Mouse (Mus musculus): ENCODE results near the gene Skap1.
A peak's percentile ranks its signal among the peaks of the same experiment; 100 is the strongest.

- TF ChIP-seq ZKSCAN1 (IDR thresholded peaks at IDR 0.05; ENCODE audit: low read depth, low read length) (no peak), POLR2A (IDR thresholded peaks at IDR 0.05; ENCODE audit: control insufficient read depth in 1 of 2, insufficient read depth in 1 of 2, low read depth in 1 of 2, low read length in 2 of 2, poor library complexity in 1 of 2) (no peak), TBP (IDR thresholded peaks at IDR 0.05; ENCODE audit: low read depth, low read length) (no peak), TCF12 (IDR thresholded peaks at IDR 0.05; ENCODE audit: low read depth, low read length) (no peak), CTCF (IDR thresholded peaks at IDR 0.05 in 2 of 3, conservative IDR thresholded peaks at IDR 0.05 in 1 of 3; ENCODE audit: control insufficient read depth in 1 of 3, insufficient read depth in 1 of 3, low read depth in 2 of 3, low read length in 3 of 3, poor library complexity in 1 of 3, severe bottlenecking in 1 of 3) (peak; percentile 42 to 56 (median 46)), CHD1 (IDR thresholded peaks at IDR 0.05; ENCODE audit: low read depth, low read length) (no peak), GATA1 (IDR thresholded peaks at IDR 0.05; ENCODE audit: low read depth, low read length) (no peak), HCFC1 (IDR thresholded peaks at IDR 0.05; ENCODE audit: low read depth, low read length) (no peak)
Measured at GRCm38 (mm10) chr11:96564088-96564487, 99.7 kb downstream of the Skap1 start.
